Mouse (Mus musculus): ENCODE measurements at regions not wholly inside any gene's neighbourhood (a gene's known extent, or its start where the extent isn't known, plus 50 kb on each side); places are given as distances from the start of the nearest gene placed in this dataset.

GRCm38 (mm10) chr7:115310400-115311225 lies 567.1 kb downstream of the Insc start:
- H3K27ac ChIP-seq (ENCODE audit: low read depth, low read length) = no peak overlapping the region
- no peak overlapping the region for H3K4me2 ChIP-seq (replicated peaks; ENCODE audit: low read depth)
- H3K27me3 ChIP-seq (replicated peaks; ENCODE audit: control insufficient read depth, insufficient read depth, low read length) = no peaks in the 10 kb centered on the region
- H3K9me3 ChIP-seq (ENCODE audit: control insufficient read depth) = no peaks in the 10 kb centered on the region
- H3K9ac ChIP-seq (ENCODE audit: low read depth, low read length) = no peak overlapping the region
- H3K4me3 ChIP-seq (ENCODE audit: low read depth, low read length) = no peak overlapping the region
- TF ChIP-seq CTCF (IDR thresholded peaks at IDR 0.05; ENCODE audit: low read depth) = no peak
- H3K4me1 ChIP-seq (replicated peaks; ENCODE audit: control insufficient read depth, insufficient read depth, low read length) = no peaks in the 10 kb centered on the region
- ATAC-seq = no peak
- no peaks in the 10 kb centered on the region for H3K36me3 ChIP-seq (ENCODE audit: control insufficient read depth, insufficient read depth)
- WGBS = 59% methylated on average over 5 of the region's 5 CpGs

GRCm38 (mm10) chr7:115319504-115319903 lies 576.0 kb downstream of the Insc start:
- Histone ChIP-seq H3K36me3 (ENCODE audit: control insufficient read depth, insufficient read depth) (no peaks in the 10 kb centered on the region), H3K4me2 (replicated peaks; ENCODE audit: low read depth) (no peak overlapping the region), H3K27ac (ENCODE audit: low read depth, low read length) (no peak overlapping the region), H3K4me3 (ENCODE audit: low read depth, low read length) (no peak overlapping the region), H3K4me1 (replicated peaks; ENCODE audit: control insufficient read depth, insufficient read depth, low read length) (no peaks in the 10 kb centered on the region), H3K27me3 (replicated peaks; ENCODE audit: control insufficient read depth, insufficient read depth, low read length) (no peaks in the 10 kb centered on the region), H3K9me3 (ENCODE audit: control insufficient read depth) (no peaks in the 10 kb centered on the region), H3K9ac (ENCODE audit: low read depth, low read length) (no peak overlapping the region)
- WGBS = 87% methylated on average over 4 of the region's 4 CpGs
- no peak for ATAC-seq
- no peak for TF ChIP-seq CTCF (IDR thresholded peaks at IDR 0.05; ENCODE audit: low read depth)

- no peak overlapping the region for H3K27ac ChIP-seq (ENCODE audit: low read depth, low read length)
- ATAC-seq = no peak
- no peak for TF ChIP-seq CTCF (IDR thresholded peaks at IDR 0.05; ENCODE audit: low read depth)
These were observed 579.5 kb downstream of the Insc start for GRCm38 (mm10) chr7:115322989-115323388.

GRCm38 (mm10) chr7:115328300-115328699 lies 584.8 kb downstream of the Insc start:
- Histone ChIP-seq H3K36me3 (ENCODE audit: control insufficient read depth, insufficient read depth) (no peaks in the 10 kb centered on the region), H3K27me3 (replicated peaks; ENCODE audit: control insufficient read depth, insufficient read depth, low read length) (no peaks in the 10 kb centered on the region), H3K4me2 (replicated peaks; ENCODE audit: low read depth) (no peak overlapping the region), H3K4me3 (ENCODE audit: low read depth, low read length) (no peak overlapping the region), H3K9me3 (ENCODE audit: control insufficient read depth) (no peaks in the 10 kb centered on the region), H3K27ac (ENCODE audit: low read depth, low read length) (no peak overlapping the region), H3K4me1 (replicated peaks; ENCODE audit: control insufficient read depth, insufficient read depth, low read length) (no peaks in the 10 kb centered on the region), H3K9ac (ENCODE audit: low read depth, low read length) (no peak overlapping the region)
- no peak for ATAC-seq
- TF ChIP-seq CTCF (IDR thresholded peaks at IDR 0.05; ENCODE audit: low read depth) = no peak
- WGBS = 58% methylated on average over 3 of the region's 3 CpGs

More at GRCm38 (mm10) chr7:115322989-115323388, 579.5 kb downstream of the Insc start:
- no peak overlapping the region for H3K4me2 ChIP-seq (replicated peaks; ENCODE audit: low read depth)
- H3K9ac ChIP-seq (ENCODE audit: low read depth, low read length) = no peak overlapping the region
- H3K4me3 ChIP-seq (ENCODE audit: low read depth, low read length) = no peak overlapping the region
- H3K36me3 ChIP-seq (ENCODE audit: control insufficient read depth, insufficient read depth) = no peaks in the 10 kb centered on the region
- H3K9me3 ChIP-seq (ENCODE audit: control insufficient read depth) = no peaks in the 10 kb centered on the region
- WGBS = 63% methylated on average over 5 of the region's 5 CpGs
- no peaks in the 10 kb centered on the region for H3K4me1 ChIP-seq (replicated peaks; ENCODE audit: control insufficient read depth, insufficient read depth, low read length)
- H3K27me3 ChIP-seq (replicated peaks; ENCODE audit: control insufficient read depth, insufficient read depth, low read length) = no peaks in the 10 kb centered on the region

- no peaks in the 10 kb centered on the region for H3K4me1 ChIP-seq (replicated peaks; ENCODE audit: control insufficient read depth, insufficient read depth, low read length)
- 72% methylated on average over 1 of the region's 1 CpGs for WGBS
- no peak for TF ChIP-seq CTCF (IDR thresholded peaks at IDR 0.05; ENCODE audit: low read depth)
- H3K27ac ChIP-seq (ENCODE audit: low read depth, low read length) = no peak overlapping the region
- no peak overlapping the region for H3K9ac ChIP-seq (ENCODE audit: low read depth, low read length)
- H3K9me3 ChIP-seq (ENCODE audit: control insufficient read depth) = no peaks in the 10 kb centered on the region
- no peak for ATAC-seq
- no peak overlapping the region for H3K4me3 ChIP-seq (ENCODE audit: low read depth, low read length)
- no peaks in the 10 kb centered on the region for H3K36me3 ChIP-seq (ENCODE audit: control insufficient read depth, insufficient read depth)
- no peaks in the 10 kb centered on the region for H3K27me3 ChIP-seq (replicated peaks; ENCODE audit: control insufficient read depth, insufficient read depth, low read length)
- no peak overlapping the region for H3K4me2 ChIP-seq (replicated peaks; ENCODE audit: low read depth)
These were observed 588.2 kb downstream of the Insc start for GRCm38 (mm10) chr7:115331698-115332097.

- TF ChIP-seq CTCF (IDR thresholded peaks at IDR 0.05; ENCODE audit: low read depth) = no peak
- no peak overlapping the region for H3K4me3 ChIP-seq (ENCODE audit: low read depth, low read length)
- H3K9me3 ChIP-seq (ENCODE audit: control insufficient read depth) = no peaks in the 10 kb centered on the region
- no peaks in the 10 kb centered on the region for H3K4me1 ChIP-seq (replicated peaks; ENCODE audit: control insufficient read depth, insufficient read depth, low read length)
- H3K4me2 ChIP-seq (replicated peaks; ENCODE audit: low read depth) = no peak overlapping the region
- no peak for ATAC-seq
- H3K27ac ChIP-seq (ENCODE audit: low read depth, low read length) = no peak overlapping the region
- H3K36me3 ChIP-seq (ENCODE audit: control insufficient read depth, insufficient read depth) = no peaks in the 10 kb centered on the region
- no peak overlapping the region for H3K9ac ChIP-seq (ENCODE audit: low read depth, low read length)
- 58% methylated on average over 1 of the region's 1 CpGs for WGBS
- no peaks in the 10 kb centered on the region for H3K27me3 ChIP-seq (replicated peaks; ENCODE audit: control insufficient read depth, insufficient read depth, low read length)
These were observed 589.6 kb downstream of the Insc start for GRCm38 (mm10) chr7:115333046-115333577.

Data from intestine, postnatal 0 days (tissue).